Mouse (Mus musculus) MN1 (cell line): ENCODE measurements at regions not wholly inside any gene's neighbourhood (a gene's known extent, or its start where the extent isn't known, plus 50 kb on each side); places are given as distances from the start of the nearest gene placed in this dataset.
"Not testable (repeated sequence)": the region's sequence is repeated elsewhere in the genome, so short reads cannot be mapped to it uniquely, and the experiment has no call there.

Source experiments
- DNase-seq: peaks from one replicate; pipeline ENCODE4 v3.0.0-alpha.2; 2016; ENCODE audit warnings: low spot score

- no peak for DNase-seq
These were observed 157.6 kb upstream of the Trpc7 start for GRCm38 (mm10) chr13:57053361-57053760.

- not testable (repeated sequence) for DNase-seq
These were observed 150.3 kb upstream of the Trpc7 start for GRCm38 (mm10) chr13:57046130-57046529.

- no peak for DNase-seq
These were observed 148.7 kb upstream of the Trpc7 start for GRCm38 (mm10) chr13:57044455-57044854.

- no peak for DNase-seq
These were observed 147.7 kb upstream of the Trpc7 start for GRCm38 (mm10) chr13:57043316-57043974.

GRCm38 (mm10) chr13:57042514-57042913 lies 146.7 kb upstream of the Trpc7 start:
- peak; percentile 20 for DNase-seq

GRCm38 (mm10) chr13:57032871-57033270 lies 137.1 kb upstream of the Trpc7 start:
- no peak for DNase-seq

GRCm38 (mm10) chr13:57017553-57018341 lies 122.0 kb upstream of the Trpc7 start:
- peak; percentile 73 for DNase-seq

- peak; percentile 73 for DNase-seq
These were observed 120.9 kb upstream of the Trpc7 start for GRCm38 (mm10) chr13:57016465-57017272.

- not testable (repeated sequence) for DNase-seq
These were observed 111.4 kb upstream of the Trpc7 start for GRCm38 (mm10) chr13:57007236-57007635.

- no peak for DNase-seq
These were observed 107.9 kb upstream of the Trpc7 start for GRCm38 (mm10) chr13:57003565-57004132.

- DNase-seq, result no peak
These were observed 96.2 kb upstream of the Trpc7 start for GRCm38 (mm10) chr13:56992022-56992421.

- DNase-seq, result peak; percentile 7
These were observed 78.3 kb upstream of the Trpc7 start for GRCm38 (mm10) chr13:56974063-56974462.

GRCm38 (mm10) chr13:56955358-56955757 lies 59.6 kb upstream of the Trpc7 start:
- no peak for DNase-seq

- no peak for DNase-seq
These were observed 52.3 kb upstream of the Trpc7 start for GRCm38 (mm10) chr13:56948086-56948485.

- no peak for DNase-seq
These were observed 51.5 kb upstream of the Trpc7 start for GRCm38 (mm10) chr13:56947266-56947665.
